Mouse (Mus musculus): ENCODE data around the gene Manf.

Manf gene

DNA sequence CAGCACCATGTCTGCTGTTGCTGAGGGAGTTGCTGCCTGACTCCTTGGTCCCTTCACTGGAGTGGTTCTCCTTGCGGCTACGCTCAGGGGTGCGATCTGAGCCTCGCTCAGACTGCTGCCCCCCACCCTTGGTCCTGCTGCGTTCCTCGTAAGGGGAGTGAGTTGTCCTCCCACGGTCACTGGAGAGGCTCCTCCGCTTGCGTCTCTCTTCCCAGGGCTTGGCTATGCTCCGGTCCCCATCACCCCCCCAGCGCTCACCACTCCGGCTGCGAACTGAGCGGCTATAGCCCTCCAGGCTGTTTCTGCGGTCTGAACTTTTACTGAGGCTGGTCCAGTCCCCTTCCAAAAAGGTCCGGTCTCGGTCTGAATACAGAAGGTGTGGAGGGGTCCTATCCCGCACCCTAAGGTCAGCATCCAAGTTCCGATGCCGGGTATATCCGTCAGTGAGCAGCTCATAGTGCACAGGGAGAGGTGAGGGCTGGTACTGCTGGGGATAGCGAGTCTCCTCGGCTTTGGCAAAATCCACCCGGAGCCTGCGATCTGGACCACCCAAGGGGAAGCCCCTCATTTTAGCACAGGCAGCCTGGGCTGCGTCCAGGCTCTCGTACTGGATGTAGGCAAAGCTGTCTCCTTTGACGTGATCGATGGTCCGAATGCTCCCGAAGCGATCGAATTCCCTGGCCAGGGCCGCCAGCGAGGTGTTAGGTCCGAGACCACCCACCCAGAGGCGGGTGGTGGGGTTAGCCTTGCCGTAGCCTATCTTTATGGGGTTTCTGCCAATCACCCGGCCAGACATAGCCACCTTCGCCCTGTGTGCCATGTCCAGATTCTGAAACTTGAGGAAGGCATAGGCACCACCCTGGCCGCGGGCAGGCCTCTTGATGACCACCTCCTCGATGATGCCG lies 6.5 kb downstream of the Manf start:
- DNase-seq (ENCODE audit: low spot score): peak; percentile 74

DNA sequence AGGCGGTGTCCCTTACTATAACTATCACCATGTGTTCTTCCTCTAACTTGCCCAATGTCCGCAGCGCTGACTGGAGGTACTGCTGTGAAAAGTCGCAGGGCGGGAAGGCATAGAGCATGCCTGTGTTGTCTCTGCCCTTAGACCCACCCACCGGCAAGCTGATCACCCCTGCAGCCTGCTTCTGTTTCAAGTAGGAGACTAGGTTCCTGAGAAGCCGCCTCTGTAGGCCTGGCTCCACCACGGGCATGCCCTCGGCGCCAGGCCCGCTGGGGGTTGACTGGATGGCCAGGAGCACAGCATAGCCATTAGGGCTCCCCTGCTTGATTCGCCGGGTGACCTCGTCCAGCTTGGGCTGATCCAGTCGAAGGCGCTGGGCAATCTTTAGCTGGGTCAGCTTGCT lies 7.5 kb downstream of the Manf start:
- peak; percentile 56 for DNase-seq (ENCODE audit: low spot score)

DNA sequence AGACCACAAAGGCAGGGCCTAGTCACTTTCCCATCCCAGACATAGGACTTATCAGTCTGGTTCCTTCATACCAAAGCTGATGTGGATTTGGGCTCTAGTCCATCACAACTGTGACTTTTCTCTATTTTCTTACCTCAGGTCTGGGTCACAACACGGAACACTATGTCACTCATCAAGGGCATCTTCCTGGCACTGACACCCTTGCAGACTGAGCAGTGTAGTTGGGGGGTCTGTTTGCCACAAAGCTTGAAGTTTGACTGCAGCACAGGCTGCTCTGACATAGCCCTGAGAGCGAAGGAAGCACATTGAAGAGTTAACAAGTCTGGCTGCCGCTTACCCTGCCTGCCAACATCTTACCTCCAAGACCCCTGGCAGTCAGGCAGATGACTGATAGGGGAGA lies 8.7 kb downstream of the Manf start:
- no peak for DNase-seq (ENCODE audit: low spot score)

GRCm38 (mm10) chr9:106882176-106882575 lies 9.6 kb downstream of the Manf start:
- no peak for DNase-seq (ENCODE audit: low spot score)

DNA sequence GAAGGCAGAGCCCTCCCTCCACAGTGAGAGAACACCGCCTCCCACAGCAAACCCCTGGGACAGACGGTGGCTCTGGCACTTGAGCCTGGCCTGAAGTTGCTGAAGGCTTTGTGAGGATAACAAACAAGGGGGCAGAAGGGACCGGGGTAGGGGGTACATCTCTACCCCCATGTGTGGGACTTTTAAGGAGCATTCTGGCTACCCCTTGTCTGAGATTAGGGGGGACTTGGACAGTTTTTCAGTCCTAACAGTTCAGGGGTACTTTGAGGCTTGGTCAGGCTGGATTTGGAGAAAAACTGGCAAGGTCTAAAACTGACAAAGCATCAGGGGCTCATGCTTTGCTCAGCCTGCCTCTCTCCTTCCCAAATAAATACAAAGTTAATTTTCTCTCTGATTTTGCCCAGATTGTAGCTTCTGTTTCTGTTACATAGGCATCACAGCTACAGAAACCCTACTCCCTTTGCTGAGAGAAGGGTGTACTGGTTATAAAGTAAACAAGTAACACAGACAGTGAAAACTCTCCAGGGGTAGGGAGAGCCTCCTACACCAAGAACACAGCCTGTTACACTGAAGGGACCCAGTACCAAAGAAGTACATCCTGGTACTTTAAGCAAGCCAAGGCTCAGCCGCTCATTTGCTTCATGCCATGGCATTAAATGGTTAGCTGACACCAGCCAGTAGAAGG lies 10.6 kb downstream of the Manf start:
- no peak for DNase-seq (ENCODE audit: low spot score)

DNA sequence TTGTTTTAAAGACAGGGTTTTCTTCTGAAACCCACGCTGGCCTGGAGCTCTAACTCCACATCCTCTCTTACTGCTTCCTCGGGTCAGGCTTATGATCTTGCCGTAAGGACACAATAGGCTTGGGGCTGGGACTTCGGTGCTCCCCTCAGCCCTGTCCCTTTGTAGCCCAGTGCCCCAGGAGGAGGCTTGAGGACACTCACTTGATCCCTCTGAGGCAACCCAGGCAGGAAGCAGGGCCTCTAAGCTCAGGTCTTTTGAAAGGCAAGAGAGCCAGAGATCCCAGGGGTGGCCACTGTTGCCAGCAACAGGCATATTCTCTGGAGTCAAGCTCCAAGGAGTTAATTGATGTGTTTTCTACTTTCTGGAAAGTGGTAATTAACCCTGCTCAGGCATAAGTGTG lies 12.3 kb downstream of the Manf start:
- no peak for DNase-seq (ENCODE audit: low spot score)

GRCm38 (mm10) chr9:106876666-106877065 lies 15.1 kb downstream of the Manf start:
- no peak for DNase-seq (ENCODE audit: low spot score)

DNA sequence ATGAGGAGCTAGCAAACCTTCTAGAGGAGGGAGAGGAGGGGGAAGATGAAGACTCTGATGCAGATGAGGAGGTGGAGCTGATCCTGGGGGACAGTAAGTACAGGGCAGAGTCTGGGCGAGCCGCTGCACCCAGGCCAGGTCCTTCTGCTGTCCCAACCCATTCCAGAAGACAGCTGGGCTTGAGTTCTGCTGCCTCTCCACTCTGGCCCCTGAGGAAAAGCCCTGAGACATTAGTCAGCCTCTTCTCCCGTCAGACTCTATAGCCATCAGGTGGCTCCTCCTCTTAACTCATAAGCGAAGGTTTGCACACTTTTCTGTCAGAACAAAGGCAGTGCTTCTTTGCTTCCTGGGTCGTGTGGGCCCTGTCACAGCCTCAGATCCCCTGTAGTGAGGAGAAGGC lies 17.6 kb downstream of the Manf start:
- no peak for DNase-seq (ENCODE audit: low spot score)

GRCm38 (mm10) chr9:106858036-106858435 lies 33.7 kb downstream of the Manf start:
- DNase-seq (ENCODE audit: low spot score): no peak

DNA sequence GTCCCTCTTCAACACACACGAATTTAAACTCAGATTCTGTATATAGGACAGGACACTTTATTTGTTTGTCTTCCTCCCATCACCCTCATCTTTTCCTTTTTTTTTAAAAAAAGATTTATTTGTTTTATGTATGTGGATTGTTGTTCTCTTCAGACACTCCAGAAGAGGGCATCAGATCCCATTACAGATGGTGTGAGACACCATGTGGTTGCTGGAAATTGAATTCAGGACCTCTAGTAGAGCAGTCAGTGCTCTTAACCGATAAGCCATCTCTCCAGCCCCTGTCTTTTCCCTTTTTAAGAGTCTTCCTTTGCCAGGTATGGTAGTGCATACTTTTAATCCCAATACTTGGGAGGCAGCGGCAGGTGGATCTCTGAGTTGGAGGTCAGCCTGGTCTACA lies 35.1 kb downstream of the Manf start:
- no peak for DNase-seq (ENCODE audit: low spot score)

GRCm38 (mm10) chr9:106842800-106843199 lies 49.0 kb downstream of the Manf start:
- no peak for DNase-seq (ENCODE audit: low spot score)

DNA sequence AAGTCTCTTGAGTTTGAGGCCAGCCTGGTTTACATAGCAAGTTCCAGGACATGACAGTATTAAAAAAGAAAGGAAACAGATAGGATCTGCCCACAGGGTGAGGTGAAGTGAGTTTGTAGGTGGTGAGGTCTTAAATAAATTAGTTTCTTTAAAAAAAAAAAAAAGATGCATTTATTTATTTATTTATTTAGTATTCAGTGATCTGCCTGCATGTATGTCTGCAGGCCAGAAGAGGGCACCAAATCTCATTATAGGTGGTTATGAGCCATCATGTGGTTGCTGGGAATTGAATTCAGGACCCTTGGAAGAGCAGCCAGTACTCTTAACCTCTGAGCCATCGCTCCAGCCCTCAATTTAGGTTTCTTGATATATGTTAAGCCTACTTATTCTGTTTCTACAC lies 51.2 kb downstream of the Manf start:
- no peak for DNase-seq (ENCODE audit: low spot score)

- DNase-seq (ENCODE audit: low spot score): peak; percentile 87
Measured at GRCm38 (mm10) chr9:106822381-106823104, 69.2 kb downstream of the Manf start.

- DNase-seq (ENCODE audit: low spot score): peak; percentile 96
Measured at GRCm38 (mm10) chr9:106821618-106822380, 70.0 kb downstream of the Manf start, which contains the start of gene Dcaf1. Gene Dcaf1 (plus strand): TSS chr9:106821874.

DNA sequence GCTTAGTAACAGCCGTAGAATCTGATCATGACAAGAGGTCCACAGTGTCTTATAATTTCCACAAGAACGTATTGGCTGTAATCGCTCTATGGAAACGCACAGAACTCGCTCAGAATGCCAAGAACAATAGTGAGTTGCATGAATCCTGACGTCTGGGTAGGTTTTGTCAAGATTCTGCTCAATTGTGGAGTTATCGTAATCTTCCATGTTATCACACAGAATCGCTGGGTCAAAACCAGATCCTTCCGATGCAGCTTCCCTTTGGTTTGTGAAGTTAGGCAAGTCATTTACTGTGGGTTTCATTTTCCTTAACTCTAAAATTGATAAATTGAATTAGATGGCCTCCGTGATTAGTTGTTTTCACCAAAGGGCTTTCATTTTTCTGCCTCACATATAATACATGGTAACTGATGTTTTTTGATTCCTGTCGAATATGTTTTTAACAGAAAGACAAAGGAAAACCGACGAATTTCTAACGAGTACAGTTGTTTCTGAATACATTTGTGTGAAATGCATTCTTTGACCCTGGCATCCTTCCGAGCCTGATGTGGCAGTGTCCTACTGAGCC lies 70.6 kb downstream of the Manf start:
- peak; percentile 4 for DNase-seq (ENCODE audit: low spot score)

GRCm38 (mm10) chr9:106819201-106819600 lies 72.6 kb downstream of the Manf start:
- DNase-seq (ENCODE audit: low spot score): peak; percentile 15

DNA sequence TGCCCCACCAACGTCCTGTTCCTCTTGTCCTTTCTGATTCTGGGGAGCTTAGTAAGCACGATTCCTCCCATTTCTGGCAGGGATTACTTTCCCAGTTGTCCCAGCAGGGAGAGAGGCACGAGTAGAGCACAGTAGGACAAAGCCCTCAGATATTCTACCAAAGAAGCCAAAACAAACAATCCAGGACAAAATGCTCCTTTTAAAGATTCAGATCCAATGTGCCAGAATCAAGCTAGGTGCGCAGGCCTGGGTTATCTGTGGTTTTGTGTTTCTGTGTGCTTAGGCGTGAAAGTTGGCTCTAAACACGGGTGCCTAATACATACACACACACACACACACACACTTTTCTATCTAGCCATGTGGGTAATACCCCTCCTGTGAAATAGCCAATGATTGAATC lies 73.6 kb downstream of the Manf start:
- no peak for DNase-seq (ENCODE audit: low spot score)

- DNase-seq (ENCODE audit: low spot score): no peak
Measured at GRCm38 (mm10) chr9:106806503-106806902, 85.3 kb downstream of the Manf start.

DNA sequence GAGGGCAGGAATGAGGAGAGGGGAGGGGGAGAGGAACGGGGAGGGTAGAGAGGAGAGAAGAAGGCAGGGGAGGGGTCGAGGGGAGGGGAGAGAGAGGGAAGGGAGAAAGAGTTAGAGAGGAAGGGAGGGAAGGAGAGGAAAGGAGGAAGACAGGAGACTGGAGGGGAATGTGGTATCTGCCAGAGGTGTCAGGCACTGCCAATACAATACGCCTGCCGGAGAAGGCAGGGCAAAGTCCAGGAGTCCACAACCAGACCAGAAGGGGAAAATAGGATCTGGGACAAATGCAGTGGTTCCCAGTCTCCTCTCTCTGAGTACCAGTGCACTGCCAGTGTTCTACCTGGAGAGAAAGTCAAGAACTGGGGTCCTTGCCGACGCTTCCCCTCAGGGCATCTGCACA lies 100.9 kb downstream of the Manf start:
- no peak for DNase-seq (ENCODE audit: low spot score)

DNA sequence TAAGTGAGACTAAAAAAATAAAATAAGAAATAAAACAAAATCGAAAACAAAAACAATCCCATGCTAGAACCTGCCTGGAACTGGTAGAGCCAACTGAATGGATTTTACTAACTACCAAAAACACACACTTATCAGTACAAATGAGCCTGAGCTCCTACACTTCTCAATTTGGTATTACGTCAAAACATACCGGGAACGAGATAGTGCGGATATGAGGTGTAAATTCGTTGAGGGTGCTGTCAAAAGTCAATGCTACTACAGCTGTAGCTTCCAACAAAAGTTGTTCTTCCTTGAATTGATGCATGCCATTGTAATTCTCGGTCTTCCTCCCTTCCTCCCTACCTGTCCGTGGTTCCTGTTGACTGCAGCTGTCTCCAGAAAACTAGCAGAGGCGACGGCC lies 102.4 kb downstream of the Manf start:
- peak; percentile 6 for DNase-seq (ENCODE audit: low spot score)

GRCm38 (mm10) chr9:106788812-106789321 lies 102.9 kb downstream of the Manf start, which contains the start of gene Rad54l2:
Gene Rad54l2 (minus strand): TSS chr9:106789194.
- peak; percentile 83 for DNase-seq (ENCODE audit: low spot score)
